Mouse (Mus musculus) heart, embryonic 14.5 days (tissue): ENCODE data around the gene Snx21. TPM values are rescaled to one million over a fixed set of nuclear protein-coding genes. Genes with fewer than 3 reads are reported as not detected.

Experiments used
- ATAC-seq: fragments of 200-750 bp; cut with Nextera tagmentation; 2 replicates; pipeline ENCODE4 v1.8.0; 2017; ENCODE audit warnings: low read depth, moderate TSS enrichment; ENCODE audit not compliant: insufficient number of reproducible peaks, insufficient read depth, low FRiP score
- H3K27ac ChIP-seq, 2 experiments: fragments of 200-500 bp in 1 of 2; fragments of 300-500 bp in 1 of 2; sonication (generic) in 1 of 2; replicated peaks in 1 of 2; 2 replicates each; pipeline ENCODE4 v1.5.1; 2012 to 2014; ENCODE audit warnings: low read depth in 2 of 2, low read length in 2 of 2, control low read depth in 1 of 2, mild to moderate bottlenecking in 1 of 2, mixed read lengths in 1 of 2; ENCODE audit not compliant: control insufficient read depth in 1 of 2, insufficient read depth in 1 of 2
- H3K27me3 ChIP-seq: fragments of 300-500 bp; sonication (generic); 2 replicates; pipeline ENCODE4 v1.6.1; 2014; ENCODE audit warnings: mild to moderate bottlenecking, low read length, control low read depth; ENCODE audit not compliant: control insufficient read depth, insufficient read depth
- H3K36me3 ChIP-seq: fragments of 300-500 bp; sonication (generic); 2 replicates; pipeline ENCODE4 v1.6.1; 2014; ENCODE audit warnings: mild to moderate bottlenecking, control low read depth, low read length, mixed read lengths; ENCODE audit not compliant: control insufficient read depth, insufficient read depth
- H3K4me1 ChIP-seq, 2 experiments: fragments of 200-500 bp in 1 of 2; fragments of 300-500 bp in 1 of 2; sonication (generic) in 1 of 2; 2 replicates each; pipeline ENCODE4 v1.6.1; 2012 to 2014; ENCODE audit warnings: low read length in 2 of 2, control low read depth in 1 of 2, mixed read lengths in 1 of 2; ENCODE audit not compliant: control insufficient read depth in 2 of 2, insufficient read depth in 2 of 2
- H3K4me2 ChIP-seq: fragments of 300-500 bp; sonication (generic); 2 replicates; pipeline ENCODE4 v1.6.1; 2014; ENCODE audit warnings: mild to moderate bottlenecking, low read length
- H3K4me3 ChIP-seq, 2 experiments: fragments of 200-500 bp in 1 of 2; fragments of 300-500 bp in 1 of 2; sonication (generic) in 1 of 2; 2 replicates each; pipeline ENCODE4 v1.5.1; 2012 to 2014; ENCODE audit warnings: low read length in 2 of 2, mild to moderate bottlenecking in 2 of 2, control low read depth in 1 of 2, low read depth in 1 of 2, moderate library complexity in 1 of 2; ENCODE audit not compliant: control insufficient read depth in 1 of 2, insufficient read depth in 1 of 2
- H3K9ac ChIP-seq: fragments of 300-500 bp; sonication (generic); 2 replicates; pipeline ENCODE4 v1.6.1; 2014; ENCODE audit warnings: mild to moderate bottlenecking, low read length
- H3K9me3 ChIP-seq: fragments of 300-500 bp; sonication (generic); 2 replicates; pipeline ENCODE4 v1.6.1; 2016; ENCODE audit warnings: low read length, control low read depth; ENCODE audit not compliant: control insufficient read depth
- WGBS: fragments of 180-500 bp; shearing (Covaris S2); extraction: QIAGEN DNeasy Blood & Tissue Kit; methylation state at CpG from one replicate; pipeline ENCODE4 v1.1.7; 2014; 5-methylcytosine and 5-hydroxymethylcytosine counted together
- polyA plus RNA-seq: library from polyadenylated mRNA; unstranded; fragments of >200 nt; fragmentation: Nextera tagmentation; extraction: Ambion mirVana; gene quantifications from 2 replicates; pipeline ENCODE4 v1.2.1, GENCODE M21; 2014

Snx21 gene
- polyA plus RNA-seq, 1 experiment from 2014 or later, result 38.0 TPM

DNA sequence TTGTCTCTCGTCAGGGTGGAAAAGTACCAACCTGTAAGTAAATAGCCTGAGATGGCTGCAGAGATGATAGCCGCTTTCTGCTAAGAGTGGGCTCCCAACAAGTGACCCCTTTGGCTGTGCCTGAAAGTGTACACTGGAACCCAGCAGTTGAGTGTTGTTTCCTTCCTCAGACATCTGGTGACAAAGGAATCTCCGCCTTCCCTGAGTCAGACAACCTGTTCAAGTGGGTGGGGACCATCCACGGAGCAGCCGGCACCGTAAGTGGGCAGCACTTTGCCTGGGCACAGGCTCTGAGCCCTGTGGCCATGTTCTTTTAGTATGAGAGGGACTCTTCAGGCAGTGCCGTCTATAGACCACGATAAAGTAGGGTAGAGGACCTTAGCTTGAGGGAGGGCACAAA is 14.5 kb upstream of the Snx21 start:
- H3K27me3 ChIP-seq, result no peaks in the 10 kb centered on the region
- H3K36me3 ChIP-seq, result peaks cover 53% of the 10 kb centered on the region
- H3K4me1 ChIP-seq, result peaks cover 13 to 23% of the 10 kb centered on the region in 2 experiments
- no peak overlapping the region for H3K27ac ChIP-seq
- 64% methylated on average over 8 of the region's 8 CpGs for WGBS
- no peak for ATAC-seq
- peak overlapping the region; percentile 93 for H3K9ac ChIP-seq
- peak overlapping the region; percentile 93 for H3K4me2 ChIP-seq
- H3K4me3 ChIP-seq, result peak overlapping the region; percentile 57 to 91
- no peaks in the 10 kb centered on the region for H3K9me3 ChIP-seq

DNA sequence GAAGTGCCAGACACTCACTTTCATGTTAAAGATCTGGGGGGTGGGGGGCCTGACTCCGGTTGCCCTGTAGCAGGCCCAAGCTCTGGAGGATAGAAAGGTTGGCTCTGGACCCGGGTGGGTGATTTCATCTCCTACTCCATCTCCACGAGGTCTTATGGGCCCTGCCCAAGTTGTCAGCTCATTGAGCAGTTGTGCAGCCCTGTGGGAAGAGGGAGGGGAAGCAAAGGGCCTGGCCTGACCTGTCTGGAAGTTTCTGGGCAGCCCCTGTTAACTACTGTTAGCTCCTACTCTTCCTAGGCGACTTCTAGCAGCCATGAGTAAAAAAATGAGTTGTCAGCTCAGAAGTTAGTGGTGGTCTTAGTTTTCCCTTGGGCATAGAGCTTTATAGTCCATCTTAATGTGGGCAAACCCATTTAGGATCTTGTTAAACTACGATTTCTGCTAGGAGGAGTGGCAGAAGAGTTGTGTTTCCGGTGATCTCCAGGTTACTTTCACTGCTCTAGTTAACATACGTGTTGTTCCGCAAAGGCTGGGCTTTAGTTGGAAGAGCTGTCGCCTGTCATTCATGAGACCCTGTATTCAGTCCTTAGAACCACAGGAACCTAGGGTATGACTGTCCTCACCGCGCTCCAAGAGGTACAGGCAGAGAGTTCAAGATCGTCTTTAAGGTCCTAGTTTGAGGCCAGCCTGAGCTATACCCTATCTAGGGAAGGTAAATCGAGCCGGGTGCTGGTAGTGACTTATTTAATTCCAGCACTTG is 12.2 kb upstream of the Snx21 start:
- 76% methylated on average over 14 of the region's 14 CpGs for WGBS
- H3K36me3 ChIP-seq, result peaks cover 30% of the 10 kb centered on the region
- H3K4me3 ChIP-seq, result no peak overlapping the region
- no peak overlapping the region for H3K9ac ChIP-seq
- no peak overlapping the region for H3K4me2 ChIP-seq
- 0 out of 4 replicates have a peak overlapping the region, but pooled peaks of 1 of the 2 experiments have one; percentile 6 for H3K27ac ChIP-seq
- peaks cover 13 to 23% of the 10 kb centered on the region in 2 experiments for H3K4me1 ChIP-seq
- 0 out of 2 replicates have a peak, but pooled peaks cover 5% of the 10 kb centered on the region for H3K27me3 ChIP-seq
- no peaks in the 10 kb centered on the region for H3K9me3 ChIP-seq
- no peak for ATAC-seq

GRCm38 (mm10) chr2:164773989-164774364 is 11.6 kb upstream of the Snx21 start:
- Histone ChIP-seq H3K36me3 (peaks cover 29% of the 10 kb centered on the region), H3K27ac (no peak overlapping the region), H3K4me3 (no peak overlapping the region), H3K9me3 (no peaks in the 10 kb centered on the region), H3K4me2 (no peak overlapping the region), H3K27me3 (0 out of 2 replicates have a peak, but pooled peaks cover 5% of the 10 kb centered on the region), H3K9ac (no peak overlapping the region), H3K4me1 (peaks cover 13 to 23% of the 10 kb centered on the region in 2 experiments)
- WGBS, result 72% methylated on average over 5 of the region's 5 CpGs
- no peak for ATAC-seq

DNA sequence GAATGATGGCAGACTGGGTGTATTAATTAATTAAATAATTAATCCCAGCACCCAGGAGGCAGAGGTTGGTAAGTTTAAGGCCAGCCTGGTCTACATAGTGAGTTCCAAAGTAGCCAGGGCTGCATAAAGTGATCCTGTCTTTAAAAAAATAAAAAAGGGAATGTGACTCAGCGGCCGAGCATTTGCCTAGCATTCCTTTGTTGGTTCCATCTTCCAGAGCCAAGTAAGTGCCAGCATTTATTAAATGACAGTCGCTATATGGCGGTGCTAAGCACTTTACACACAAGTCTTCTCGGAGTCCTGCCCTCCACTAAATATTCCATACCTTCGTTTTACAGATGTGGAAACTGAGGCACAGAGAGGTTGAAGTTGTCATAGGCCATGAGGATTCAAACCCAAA is 9.5 kb upstream of the Snx21 start:
- Histone ChIP-seq H3K27ac (no peak overlapping the region), H3K9me3 (no peaks in the 10 kb centered on the region), H3K4me1 (peaks cover 11 to 12% of the 10 kb centered on the region in 2 experiments), H3K4me2 (no peak overlapping the region), H3K4me3 (no peak overlapping the region), H3K9ac (no peak overlapping the region), H3K36me3 (peaks cover 27% of the 10 kb centered on the region), H3K27me3 (0 out of 2 replicates have a peak, but pooled peaks cover 5% of the 10 kb centered on the region)
- WGBS, result 73% methylated on average over 6 of the region's 6 CpGs
- no peak for ATAC-seq

DNA sequence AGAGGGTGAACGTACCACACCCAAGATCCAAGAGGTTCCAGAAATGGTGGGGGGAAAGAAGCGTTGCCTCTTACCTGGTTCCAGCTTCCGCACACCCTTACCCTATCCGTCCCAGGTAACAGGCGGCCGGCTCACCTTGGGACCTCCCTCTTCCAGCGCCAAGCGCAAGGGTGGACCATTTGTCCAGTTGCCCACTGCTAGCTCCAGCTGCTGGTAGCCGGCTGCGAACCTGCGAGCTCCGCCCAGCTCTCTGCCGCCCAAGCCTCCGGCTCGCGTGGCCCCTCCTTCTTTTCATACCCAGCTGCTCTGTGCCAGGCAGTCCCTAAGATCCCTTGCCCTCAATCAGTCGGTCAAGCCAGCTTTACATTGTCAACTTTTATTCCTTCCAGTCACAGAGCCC is 8.8 kb upstream of the Snx21 start:
- Histone ChIP-seq H3K27me3 (0 out of 2 replicates have a peak, but pooled peaks cover 5% of the 10 kb centered on the region), H3K9me3 (no peaks in the 10 kb centered on the region), H3K4me3 (no peak overlapping the region), H3K27ac (no peak overlapping the region), H3K4me1 (peaks cover 5 to 6% of the 10 kb centered on the region in 2 experiments; a peak in 3 of 4 replicates), H3K9ac (no peak overlapping the region), H3K4me2 (no peak overlapping the region), H3K36me3 (peaks cover 21% of the 10 kb centered on the region)
- no peak for ATAC-seq
- WGBS, result 55% methylated on average over 17 of the region's 17 CpGs

DNA sequence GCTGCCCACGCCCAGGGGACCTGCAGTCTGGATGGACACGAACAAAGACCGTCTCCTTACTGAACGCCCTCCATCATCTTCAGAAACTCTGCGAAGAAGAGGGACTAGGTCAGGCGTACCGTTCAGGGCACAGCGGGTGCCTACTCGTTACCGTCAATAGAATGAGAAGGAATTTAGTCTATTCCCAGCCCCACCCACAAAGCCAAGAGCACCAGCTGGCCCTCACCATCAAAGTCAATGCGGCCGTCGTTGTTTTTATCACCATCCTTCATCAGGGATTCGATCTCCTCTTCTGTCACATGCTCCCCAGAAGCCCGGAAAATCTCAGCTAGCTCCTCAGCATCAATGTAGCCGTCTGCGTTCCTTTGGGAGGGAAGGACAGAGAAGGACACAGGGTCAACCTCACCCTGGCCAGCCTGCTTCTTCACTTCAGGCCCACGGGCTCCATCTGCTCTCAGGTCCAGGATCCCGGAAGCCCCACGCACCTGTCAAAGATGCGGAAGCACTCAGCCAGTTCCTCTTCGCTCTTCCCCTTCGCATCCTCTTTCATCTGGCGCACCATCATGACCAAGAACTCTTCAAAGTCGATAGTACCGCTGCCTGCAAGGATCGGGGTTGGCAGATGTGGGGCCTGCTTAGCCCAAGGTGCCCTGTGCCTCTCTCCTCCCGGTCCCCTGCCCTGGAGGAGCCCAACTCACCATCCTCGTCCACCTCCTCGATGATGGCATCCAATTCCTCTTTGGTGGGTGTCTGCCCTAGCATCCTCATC is 8.2 kb upstream of the Snx21 start:
- no peak overlapping the region for H3K4me2 ChIP-seq
- H3K36me3 ChIP-seq, result peaks cover 15% of the 10 kb centered on the region
- H3K9ac ChIP-seq, result no peak overlapping the region
- H3K4me3 ChIP-seq, result no peak overlapping the region
- H3K27me3 ChIP-seq, result 0 out of 2 replicates have a peak, but pooled peaks cover 5% of the 10 kb centered on the region
- H3K27ac ChIP-seq, result no peak overlapping the region
- H3K9me3 ChIP-seq, result no peaks in the 10 kb centered on the region
- ATAC-seq, result no peak
- WGBS, result 78% methylated on average over 30 of the region's 30 CpGs
- H3K4me1 ChIP-seq, result no peaks in the 10 kb centered on the region; a peak in 1 of 4 replicates

DNA sequence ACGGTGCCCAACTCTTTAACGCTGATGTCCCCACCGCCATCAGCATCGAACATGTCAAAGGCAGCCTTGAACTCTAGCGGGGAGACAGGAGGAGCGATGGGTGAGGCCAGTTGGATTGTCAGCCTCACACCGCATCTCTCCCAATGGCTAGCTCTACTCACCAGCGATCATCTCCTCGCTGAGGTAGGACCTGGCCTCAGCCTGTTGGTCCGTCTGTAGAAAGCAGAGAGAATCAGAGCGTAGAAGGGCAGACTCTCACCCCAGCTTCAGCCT is 7.7 kb upstream of the Snx21 start:
- Histone ChIP-seq H3K9me3 (no peaks in the 10 kb centered on the region), H3K4me1 (no peaks in the 10 kb centered on the region; a peak in 1 of 4 replicates), H3K27ac (no peak overlapping the region), H3K4me3 (no peak overlapping the region), H3K4me2 (no peak overlapping the region), H3K36me3 (peaks cover 9% of the 10 kb centered on the region), H3K9ac (no peak overlapping the region), H3K27me3 (0 out of 2 replicates have a peak, but pooled peaks cover 5% of the 10 kb centered on the region)
- no peak for ATAC-seq
- WGBS, result 90% methylated on average over 11 of the region's 11 CpGs
